Mouse (Mus musculus) gonadal fat pad, adult 2 months (tissue): ENCODE data around the gene Pprc1. TPM values are rescaled to one million over a fixed set of nuclear protein-coding genes. Genes with fewer than 3 reads are reported as not detected.

ENCODE experiments used
- DNase-seq: peaks from one replicate; pipeline ENCODE4 v3.0.0-alpha.2; 2012; ENCODE audit warnings: low read depth
- polyA plus RNA-seq: library from polyadenylated mRNA; depleted of rRNA; stranded (reverse); fragments of >200 nt; gene quantifications from 2 replicates; pipeline ENCODE4 v1.2.3, GENCODE M21; 2012; rRNA removed

The Pprc1 gene
- 12.0 and 14.3 TPM in 2 replicates for polyA plus RNA-seq

- DNase-seq: no peak
Measured at GRCm38 (mm10) chr19:46044271-46044992, at the start of gene Pprc1. TSS of gene Pprc1 (plus strand) at chr19:46044886.

- no peak for DNase-seq
Measured at GRCm38 (mm10) chr19:45997365-45997764, 47.3 kb upstream of the Pprc1 start.

DNA sequence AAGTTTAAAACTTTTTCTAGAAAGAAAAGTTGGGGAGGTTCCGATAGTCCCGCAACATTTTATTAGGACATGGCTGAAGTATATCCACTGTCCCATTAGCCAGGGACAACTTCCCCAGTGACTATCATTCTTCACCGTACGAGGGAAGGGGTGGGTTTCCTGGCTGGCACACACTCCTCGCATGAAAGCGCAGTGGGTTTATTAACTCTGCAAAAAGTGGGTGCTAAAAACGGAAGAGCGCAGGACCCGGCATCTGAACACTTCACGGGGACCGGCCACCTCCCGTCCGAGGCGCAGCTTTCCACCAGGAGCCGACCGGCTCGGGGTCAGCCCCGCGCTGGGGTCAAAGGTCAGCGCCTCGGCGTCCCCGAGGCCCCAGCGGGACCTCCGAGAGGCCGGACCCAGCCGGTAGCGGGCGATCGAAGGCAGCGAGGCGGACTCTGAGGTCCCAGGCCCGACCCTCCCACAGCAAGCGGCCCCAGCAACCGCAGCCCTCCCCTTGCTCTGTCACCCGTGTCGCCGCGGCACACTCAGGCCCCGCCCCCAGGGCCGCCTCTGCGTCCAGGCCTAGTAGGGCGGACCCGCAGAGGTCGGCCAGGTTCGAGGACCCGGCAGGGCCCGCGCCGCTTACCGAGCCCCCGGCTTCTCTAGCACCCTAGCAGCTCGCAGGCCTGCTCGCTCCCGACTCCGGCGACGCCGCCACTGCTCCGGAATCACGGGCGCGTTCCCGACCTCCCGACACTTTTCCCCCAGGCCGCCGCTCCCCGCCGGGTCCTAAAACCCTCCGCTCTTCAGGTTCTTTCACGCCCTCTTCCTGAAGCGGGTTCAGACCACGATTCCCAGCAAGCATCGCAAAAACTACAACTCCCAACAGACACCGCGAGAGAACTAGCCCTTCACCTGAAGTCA lies 46.6 kb upstream of the Pprc1 start, which contains the start of gene Armh3:
Armh3 (minus strand) TSS at position 704 of the 909 bp plus-strand sequence.
- DNase-seq: peak; percentile 79

- DNase-seq: no peak
Measured at GRCm38 (mm10) chr19:45998694-45999217, 45.9 kb upstream of the Pprc1 start.

DNA sequence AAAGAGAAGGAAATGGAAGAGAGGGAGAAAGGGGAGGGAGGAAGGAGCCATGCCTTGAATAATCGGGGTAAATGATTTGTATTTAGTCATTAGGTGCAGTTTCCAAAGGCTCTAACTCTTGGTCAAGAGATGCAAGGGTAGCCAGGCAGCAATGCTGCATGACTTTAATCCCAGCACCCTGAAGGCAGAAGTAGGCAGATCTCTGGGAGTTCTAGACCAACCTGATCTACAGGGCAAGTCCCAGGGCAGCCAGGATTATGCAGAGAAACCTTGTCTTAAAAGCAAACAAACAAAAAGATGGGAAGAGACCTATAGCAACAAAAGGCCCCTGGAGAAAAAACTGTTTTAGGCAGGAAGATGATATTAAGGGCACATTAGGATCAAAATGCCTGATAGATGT lies 45.3 kb upstream of the Pprc1 start:
- DNase-seq: peak; percentile 55

DNA sequence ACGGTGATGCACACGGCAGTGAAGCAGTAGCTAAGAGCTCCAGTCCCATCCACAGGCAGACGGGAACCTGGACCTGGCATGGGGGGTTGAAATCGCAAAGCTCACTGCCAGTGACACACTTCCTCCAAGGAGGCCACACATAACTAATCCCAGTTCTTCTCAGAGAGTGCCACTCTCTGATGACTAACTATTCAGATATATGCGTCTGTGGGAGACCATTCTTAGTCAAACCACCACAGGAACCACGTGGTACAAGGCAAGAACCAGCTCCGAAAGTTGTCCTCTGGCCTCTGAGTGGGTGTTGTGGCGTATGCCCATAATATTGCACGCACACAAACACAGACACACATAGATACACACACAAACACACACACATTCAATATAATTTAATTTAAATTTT lies 42.4 kb upstream of the Pprc1 start:
- no peak for DNase-seq

DNA sequence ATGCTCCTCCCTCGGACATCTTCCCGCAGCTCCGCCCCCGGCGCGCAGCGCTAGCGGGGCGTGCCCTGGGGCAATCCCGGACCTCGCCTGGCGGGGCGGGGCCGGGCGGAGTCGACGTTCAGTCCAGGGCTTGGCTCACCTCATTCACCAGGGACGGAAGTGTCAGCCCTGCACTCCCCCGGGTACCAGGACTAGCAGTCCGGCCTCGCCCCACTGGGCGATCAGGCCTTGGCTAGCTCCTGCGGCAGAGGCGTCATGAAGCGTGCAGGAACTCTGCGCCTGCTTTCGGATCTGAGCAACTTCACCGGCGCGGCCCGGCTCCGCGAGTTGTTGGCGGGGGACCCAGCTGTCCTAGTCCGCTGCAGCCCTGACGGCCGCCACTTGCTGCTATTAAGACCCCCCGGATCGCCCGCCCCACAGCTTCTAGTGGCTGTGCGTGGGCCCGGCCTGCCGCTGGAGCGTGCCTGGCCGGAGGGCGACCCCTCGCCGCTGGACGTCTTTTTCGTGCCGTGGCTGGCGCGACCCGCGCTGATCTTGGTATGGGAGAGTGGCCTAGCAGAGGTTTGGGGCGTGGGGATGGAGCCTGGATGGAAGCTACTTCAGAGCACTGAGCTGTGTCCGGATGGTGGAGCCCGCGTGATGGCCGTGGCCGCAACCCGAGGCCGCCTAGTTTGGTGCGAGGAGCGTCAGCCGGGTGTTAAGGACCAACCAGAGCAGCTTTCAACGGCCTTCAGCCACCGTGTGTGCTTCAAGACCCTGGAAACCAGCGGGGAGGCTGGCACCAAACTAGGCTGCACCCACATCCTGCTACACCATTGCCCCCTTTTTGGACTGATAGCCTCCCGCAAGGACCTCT lies 41.1 kb upstream of the Pprc1 start, which contains the start of gene Hps6:
Hps6 (plus strand) TSS at position 138 of the 856 bp plus-strand sequence.
- DNase-seq: no peak

GRCm38 (mm10) chr19:46004814-46005466 lies 39.7 kb upstream of the Pprc1 start:
- no peak for DNase-seq

- DNase-seq: no peak
Measured at GRCm38 (mm10) chr19:46005680-46006079, 39.0 kb upstream of the Pprc1 start.

- no peak for DNase-seq
Measured at GRCm38 (mm10) chr19:46014572-46015178, 30.0 kb upstream of the Pprc1 start.

DNA sequence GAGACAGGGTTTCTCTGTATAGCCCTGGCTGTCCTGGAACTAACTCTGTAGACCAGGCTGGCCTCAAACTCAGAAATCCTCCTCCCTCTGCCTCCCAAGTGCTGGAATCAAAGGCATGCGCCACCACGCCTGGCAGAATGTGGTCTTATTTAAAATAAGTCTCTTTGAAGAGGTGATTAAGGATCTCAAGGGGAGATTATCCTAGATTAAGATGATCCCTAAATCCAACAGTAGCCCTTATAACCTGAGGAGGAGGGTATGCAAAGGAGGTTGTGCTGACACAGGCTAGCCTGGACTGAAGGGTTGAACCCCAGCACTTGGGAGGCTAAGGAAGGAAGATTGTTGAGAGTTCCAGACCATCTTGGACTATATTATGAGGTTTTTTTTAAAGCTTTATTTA lies 28.7 kb upstream of the Pprc1 start:
- DNase-seq: no peak

DNA sequence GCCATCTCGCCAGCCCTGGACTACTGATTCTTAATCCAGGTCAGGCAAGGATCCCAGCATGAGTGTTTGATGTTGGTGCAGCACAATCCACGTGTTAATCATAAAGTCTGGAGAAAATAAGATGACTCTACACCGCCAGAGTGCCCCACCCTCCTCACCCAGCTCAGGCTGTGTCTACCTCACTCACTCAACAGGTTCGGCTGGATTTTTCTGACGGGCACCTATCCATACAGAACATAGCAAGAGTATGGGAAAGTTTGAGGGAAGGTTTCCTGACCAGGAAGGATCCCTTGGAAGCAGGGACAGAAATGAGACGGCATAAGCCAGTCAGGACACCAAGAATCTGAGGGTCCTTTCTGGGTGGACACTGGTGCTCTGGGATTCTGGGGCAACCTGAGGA lies 19.7 kb upstream of the Pprc1 start:
- no peak for DNase-seq

DNA sequence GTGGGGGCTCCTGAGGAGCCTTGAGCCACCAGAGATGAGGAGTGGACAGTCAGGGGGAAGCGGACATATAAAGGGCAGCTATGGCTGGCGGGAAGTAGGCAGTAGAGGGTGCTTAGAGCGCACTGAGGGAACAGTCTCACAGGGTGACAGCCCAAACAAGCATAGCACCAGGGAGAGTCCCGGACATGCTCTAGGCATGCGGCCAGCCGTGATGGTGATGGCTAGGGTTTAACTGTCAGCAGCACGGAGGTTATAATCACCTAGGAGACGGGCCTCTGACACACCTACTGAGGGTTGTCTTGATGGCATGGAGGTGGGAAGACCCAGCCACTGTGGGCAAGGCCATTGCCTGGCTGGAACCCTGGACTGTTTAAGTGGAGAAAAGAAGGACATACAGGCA lies 18.1 kb upstream of the Pprc1 start:
- no peak for DNase-seq

DNA sequence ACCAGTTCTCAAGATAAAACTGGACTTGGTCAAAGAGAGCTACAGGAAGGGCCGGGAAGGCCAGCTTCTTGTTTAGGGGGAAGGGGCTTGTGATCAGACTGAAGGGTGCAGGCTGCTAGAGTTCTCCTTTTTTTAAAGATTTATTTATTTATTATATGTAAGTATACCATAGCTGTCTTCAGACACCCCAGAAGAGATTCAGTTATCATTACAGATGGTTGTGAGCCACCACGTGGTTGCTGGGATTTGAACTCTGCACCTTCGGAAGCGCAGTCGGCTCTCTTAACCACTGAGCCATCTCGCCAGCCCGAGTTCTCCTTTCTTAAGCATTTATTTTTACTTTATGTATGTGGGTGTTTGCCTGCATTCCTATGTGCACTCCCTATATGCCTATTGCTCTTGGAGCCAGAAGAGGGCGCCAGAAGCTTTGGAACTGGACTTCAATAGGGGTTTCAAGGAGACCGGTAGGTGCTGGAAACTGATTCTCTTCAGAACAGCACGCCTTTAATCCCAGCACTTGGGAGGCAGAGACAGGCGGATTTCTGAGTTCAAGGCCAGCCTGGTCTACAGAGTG lies 15.9 kb upstream of the Pprc1 start:
- no peak for DNase-seq

DNA sequence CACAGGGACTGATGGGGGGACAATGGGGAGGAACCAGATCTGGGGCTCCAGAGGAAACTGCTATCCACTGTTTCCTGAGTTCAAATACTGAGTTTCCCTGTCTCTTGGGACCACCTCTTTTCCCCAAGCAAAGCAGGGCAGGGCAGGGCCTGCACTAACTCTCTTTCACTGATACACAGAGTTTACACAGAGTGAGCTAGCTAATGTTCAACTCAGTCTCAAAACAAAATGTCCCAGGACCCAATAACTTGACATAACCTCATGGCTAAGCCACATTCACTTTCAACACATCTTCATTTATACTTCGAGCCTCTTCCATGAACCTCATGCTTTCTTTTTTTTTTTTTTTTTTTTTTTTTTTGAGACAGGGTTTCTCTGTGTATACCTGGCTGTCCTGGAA lies 15.0 kb upstream of the Pprc1 start:
- no peak for DNase-seq

DNA sequence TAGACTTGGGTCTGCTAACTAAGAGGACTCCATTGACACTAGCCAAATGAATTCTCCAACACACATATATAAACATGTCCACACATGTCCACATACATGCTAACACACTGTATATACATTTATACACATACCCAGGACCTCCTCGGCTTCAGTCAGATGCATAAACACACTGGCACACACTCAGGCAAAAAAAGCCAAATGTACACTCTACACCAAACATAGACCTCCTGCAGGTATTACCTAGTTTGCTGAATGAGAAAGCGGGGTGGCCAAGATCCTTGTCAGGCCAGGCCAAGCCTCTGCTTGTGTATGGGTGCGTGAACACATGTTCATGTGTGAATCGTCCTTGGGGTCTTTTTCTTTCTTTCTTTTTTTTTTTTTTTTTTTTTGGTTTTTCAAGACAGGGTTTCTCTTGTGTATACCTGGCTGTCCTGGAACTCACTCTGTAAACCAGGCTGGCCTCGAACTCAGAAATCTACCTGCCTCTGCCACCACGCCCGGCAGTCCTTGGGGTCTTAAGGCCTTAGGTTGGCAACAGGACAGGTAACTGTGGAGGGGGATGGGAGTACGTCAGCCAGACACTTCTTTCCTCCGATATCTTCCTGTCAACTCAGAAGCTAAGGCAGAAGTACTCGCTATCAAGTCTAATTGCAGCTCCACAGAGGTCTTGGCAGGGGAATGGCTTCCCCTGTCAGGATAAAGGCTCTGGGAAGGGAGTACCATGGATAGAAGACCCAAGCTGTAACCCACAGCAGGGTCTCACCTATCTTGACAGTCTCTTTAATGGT lies 14.3 kb upstream of the Pprc1 start:
- DNase-seq: no peak

DNA sequence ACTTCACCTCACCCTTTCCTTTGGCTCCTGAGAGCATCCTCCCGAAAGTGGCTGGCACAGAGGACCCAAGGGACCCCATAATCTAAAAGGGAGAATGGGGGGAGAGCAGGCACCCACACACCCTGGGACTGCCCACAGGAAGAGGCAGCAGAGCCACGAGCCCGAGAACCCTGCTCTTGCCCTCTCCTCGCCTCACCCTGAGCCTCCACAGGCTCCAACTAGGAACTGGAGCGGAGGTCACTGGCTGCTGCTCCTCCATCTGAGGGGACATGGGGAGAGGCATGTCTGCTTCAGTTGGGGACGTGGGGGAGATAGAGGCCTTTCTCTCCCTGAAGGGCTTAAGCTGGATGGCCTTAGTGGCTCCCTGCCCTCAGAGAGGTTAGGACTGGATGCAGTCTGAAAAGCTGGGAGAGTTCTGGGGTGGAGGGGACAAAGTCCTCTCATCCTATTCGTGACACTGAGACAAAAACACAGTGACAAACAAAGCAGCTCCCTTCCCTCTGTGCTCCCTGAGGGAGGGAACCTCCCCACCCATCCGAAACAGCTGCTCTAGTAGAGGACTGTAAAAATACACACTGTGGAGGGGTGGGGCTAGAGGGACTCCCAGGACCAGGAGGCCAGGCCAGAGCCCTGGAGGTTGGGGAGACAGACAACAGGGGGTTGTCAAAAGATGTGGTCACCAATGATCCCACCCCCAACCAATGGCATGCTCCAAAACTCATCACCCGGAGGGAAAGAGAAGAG lies 12.8 kb upstream of the Pprc1 start:
- no peak for DNase-seq

DNA sequence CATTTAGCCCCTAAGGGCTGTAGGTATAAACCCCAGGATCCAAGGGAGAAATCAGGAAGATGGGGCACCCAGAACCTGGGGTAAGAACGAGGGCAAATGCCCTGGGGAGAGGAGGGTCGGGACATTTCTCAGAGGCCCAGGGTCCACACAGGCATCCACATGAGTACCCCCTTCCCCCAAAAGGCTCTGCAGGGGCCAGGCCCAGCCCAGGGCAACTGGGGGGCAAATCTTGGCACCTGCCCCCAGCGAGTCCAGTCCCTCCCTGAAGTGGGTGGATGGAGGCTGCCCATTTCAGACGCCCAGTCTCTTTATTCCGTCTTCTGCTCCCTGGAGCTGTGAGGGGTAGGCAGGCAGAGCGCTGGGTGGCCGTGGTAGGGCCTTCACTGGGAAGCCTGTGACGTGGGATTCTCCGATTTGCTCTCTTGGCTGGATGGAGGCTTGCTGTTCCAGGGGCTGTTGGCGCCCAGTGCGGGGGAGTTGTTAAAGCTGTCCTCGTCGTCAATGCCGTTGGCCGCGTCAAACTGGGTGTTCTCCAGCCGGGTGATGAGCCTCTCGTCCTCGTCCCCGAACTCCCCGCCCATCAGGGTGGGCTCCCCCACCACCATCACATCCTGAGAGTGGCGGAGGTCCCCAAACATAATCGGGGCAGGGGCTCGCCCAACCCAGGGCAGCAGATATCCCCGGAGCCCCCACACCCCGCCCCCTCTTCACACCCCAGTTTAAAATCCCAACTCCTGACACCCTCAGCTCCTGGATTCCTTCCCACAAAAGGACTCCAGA lies 11.8 kb upstream of the Pprc1 start:
- DNase-seq: no peak
